Mouse (Mus musculus) adrenal gland, postnatal 14 days (tissue): ENCODE measurements around the gene Arhgef25. TPM values are rescaled to one million over a fixed set of nuclear protein-coding genes. Genes with fewer than 3 reads are reported as not detected.

Experiments
- DNase-seq: peaks from one replicate; pipeline ENCODE4 v3.0.0; 2021; ENCODE audit warnings: mixed read lengths
- total RNA-seq: library from RNA; stranded (reverse); gene quantifications from 2 replicates; pipeline ENCODE4 v1.2.3, GENCODE M21; 2021

The Arhgef25 gene
- total RNA-seq, 1 experiment from 2014 or later: 22.3 TPM

DNA sequence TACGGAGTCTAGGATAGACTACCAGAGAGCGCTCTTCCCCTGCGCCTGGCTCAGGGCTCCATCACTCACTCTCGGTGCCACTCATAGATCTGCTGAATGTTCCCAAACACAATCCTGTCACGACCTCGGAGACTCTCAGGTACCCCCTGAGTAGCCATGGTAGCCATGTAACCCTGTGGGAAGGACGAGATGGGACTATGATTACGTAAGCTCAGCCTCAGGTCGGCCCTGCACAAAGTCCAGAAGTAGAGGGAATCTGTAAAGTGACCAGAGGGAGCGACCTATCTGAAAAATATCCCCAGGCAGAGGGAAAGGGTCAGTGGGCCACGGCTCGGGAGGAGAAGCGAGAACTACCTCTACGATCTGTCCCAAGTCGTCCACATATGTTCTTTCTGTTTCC, 4.4 kb downstream of the Arhgef25 start:
- DNase-seq: no peak

DNA sequence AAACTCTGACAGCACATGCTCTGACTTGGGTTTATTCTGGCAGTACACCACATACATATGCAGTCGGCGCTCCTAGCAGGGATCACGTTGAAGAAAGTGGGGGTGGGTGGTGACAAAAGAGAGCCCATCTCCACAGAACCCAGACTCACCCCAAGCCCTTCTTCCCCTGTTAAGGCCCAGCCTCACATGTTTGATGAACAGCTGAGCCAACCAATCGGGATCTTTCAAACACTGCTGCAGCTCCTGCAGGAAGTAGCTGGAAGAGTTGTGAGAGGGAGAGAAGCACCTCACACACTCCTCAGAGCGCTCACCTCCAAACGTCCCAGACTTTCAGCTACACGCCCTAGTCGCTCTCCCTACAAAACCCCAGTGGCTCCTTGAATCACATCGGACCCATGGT, 4.8 kb downstream of the Arhgef25 start:
- DNase-seq: no peak

DNA sequence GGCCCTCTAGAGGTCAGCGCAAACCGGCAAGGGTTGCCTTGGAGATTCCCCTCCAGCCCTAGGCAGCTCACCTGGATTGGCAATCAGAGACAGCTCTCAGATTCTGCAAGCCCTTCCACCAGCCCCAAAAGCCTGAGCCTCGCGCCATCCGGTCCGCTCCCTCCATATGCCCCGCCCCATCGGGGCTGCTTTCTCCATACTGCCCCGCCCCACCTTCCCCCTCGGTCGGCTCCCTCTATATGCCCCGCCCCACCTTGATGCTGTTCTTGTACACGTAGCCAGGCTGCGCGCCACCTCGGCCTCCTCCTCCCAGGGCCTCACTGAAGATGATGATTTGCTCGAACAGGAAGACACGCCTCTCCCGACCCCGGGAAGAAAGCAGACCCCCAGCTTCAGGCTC, 6.1 kb downstream of the Arhgef25 start:
- no peak for DNase-seq

DNA sequence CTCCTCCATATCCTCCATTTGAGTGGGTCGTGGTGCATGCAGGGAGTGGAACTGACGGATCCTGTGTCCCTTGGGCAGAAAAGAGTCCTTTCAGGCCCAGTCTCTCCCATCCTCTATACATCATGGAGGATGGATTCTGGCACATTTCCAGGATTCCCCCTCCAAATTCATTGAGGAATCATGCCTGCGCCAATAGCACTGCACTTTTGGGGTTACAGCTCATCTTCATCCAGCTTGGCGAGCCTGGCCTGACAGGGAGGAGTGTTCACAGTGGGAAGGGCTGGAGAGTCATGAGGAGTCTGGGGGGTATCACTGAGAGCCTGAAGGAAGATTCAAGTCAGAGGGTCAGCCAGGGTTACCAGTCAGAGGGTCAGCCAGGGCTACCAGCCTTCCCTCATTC, 7.3 kb downstream of the Arhgef25 start:
- DNase-seq: no peak

DNA sequence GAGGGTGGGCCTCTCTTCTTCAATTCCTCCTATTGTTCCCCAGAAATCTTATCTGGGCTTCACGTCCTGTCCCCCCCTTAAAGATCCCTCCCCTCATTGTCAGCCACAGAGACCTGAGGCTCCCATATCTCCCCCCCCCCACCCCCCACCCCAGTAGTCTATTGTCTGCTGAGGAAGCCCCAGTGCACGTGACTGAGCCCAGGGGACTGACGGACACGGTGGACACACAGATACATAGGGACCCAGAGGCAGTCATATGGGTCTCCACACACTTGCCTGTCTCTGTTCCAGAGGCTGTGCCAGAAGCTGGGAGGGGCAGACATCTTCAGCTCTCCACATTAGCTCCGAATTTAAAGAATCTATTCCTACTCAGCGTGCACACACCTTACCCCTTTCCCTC, 8.3 kb downstream of the Arhgef25 start:
- no peak for DNase-seq

DNA sequence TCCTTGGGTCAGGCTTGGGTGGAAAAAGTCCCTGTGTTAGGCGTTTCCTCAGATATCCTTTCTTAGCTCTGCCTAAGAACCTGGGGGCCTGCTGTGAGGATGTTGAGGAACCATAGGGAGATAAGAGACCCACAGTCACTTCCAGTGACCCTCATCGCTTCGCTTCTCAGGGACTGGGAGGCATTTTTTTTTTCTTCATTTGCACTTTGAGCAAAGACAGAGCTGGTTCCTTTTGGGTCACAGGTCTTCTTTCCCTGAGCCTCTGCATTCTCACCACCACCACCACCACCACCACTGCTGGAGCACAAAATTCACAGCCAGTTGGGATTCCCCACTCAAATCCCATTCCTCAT, 9.2 kb downstream of the Arhgef25 start:
- no peak for DNase-seq

DNA sequence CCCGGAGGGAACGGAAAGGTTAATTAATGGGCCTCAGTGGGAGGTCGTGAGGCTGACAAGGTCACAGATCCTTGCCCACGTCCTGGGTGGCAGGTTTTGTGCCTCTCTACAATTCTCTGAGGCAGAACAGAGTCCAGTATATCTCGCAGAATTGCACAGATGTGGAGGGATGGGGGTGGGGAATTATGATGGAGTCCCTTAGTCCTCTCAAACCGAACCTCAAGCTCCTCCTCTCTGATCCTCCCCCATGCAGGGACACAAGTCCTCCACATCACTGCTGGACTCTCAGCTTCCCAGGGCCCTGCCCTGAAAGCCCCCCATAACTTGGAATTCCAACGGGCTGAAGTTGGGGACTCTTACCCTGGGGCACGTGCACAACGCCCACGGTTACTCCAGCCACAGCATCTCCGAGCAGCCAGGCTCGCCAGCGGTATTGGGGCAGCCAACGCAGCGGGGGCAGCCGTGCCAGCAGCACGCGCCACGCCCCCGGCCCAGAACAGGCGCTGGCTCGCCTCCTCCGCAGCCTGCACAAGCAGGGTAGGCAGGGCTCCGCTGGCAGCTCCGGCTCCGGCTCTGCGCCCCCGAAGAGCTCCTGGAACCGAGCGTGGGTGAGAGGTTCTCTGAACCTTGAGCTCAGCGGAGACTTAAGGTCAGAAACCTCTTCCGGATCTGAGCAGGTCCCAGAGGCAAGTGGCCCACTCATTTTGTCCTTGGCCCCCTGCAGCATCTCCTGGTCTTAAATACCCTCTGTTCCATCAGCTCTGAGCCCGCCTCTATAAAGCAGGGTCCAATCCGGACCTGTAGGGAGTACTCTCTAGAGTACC, 9.8 kb downstream of the Arhgef25 start, which contains the start of gene Slc26a10:
Gene Slc26a10 (minus strand): TSS at position 775 of the 824 bp plus-strand sequence.
- DNase-seq: no peak

DNA sequence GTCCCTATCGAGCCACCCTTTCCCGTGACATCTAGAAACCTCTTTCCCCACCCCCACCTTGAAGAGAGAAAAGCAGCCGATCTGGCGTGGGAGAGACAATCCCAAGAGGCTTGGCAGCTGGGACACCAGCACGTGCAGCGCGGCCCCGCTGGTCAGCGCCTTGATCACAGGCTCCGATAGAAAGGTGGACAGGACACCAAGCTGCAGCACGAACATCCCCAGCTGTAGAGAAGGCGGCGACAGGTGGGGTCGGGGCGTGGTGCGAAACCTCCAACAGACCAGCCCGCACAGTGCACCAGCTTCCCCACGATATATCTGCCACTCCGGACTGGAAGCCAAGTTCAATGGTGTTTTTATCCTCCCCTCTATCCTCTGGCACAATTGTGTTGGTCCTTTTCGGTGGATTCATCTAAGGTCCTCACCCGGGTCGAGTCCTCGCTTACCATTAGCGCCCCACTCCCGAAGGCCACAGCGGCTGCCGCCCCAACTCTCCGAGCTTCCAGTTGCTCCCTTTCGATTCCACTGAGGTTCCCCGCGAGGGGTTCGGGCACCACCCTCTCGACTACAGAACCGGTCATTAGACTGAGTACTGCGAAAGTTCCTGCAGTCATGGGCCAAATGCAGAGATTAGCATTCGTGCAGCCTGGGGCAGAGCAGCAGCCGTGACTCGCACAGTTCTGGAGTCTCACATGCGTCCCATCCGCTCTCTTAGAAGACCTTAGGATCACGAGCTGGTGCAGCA, 11.4 kb downstream of the Arhgef25 start:
- DNase-seq: no peak

DNA sequence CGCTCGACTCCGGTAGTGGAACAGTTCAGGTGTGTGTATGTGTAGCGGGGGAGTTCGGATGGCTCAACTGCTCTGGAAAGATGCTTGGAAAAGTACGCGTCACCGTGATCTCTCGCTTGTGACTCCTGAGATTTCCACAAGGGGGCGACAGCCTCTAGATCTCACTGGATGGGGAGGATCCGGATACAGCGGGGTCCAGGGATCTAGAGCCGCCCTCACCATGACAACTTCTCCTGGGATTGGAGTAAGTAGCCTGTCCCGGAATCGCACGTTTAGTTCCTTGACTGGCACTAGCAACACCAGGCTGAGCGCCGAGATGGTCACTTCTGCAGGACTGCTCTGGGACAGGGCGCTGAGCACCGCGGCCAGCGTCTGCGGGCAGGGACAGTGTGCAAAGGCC, 12.2 kb downstream of the Arhgef25 start:
- peak; percentile 85 for DNase-seq

DNA sequence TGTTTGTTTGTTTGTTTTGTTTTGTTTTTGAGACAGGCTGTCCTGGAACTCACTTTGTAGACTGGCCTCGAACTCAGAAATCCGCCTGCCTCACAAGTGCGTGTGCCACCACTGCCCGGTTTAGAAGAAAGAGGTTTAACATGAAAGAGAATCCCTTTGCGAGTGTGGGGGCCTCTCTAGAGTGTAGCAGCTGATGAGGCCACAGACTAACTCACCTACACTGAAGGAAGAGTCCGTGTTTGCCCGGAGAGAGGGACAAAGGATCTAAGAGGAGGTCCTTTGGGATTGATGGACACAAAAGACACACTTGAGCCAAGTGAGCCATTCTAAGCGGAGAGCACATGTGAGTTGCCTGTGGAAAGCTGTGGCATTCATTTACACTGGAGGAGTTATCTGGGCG, 12.6 kb downstream of the Arhgef25 start:
- DNase-seq: no peak

DNA sequence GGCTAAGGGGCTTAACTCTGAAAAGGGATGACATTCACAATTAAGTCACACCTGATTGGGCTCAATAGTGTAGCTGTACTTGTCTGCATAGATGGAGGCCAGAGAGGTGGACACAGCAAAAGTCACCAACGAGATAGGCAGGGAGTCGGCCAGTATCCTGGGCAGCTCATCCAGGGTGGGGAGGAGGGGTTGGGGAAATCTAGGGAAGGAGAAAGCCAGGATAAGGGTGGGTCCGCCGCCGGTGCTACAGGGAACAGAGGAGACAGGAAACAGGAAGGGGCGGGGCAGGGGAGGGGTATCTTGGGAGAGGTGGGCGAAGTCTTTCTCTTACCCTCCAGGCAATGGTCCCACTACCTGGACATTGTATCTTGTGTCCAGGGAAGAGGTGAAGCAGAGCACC, 13.1 kb downstream of the Arhgef25 start:
- no peak for DNase-seq

DNA sequence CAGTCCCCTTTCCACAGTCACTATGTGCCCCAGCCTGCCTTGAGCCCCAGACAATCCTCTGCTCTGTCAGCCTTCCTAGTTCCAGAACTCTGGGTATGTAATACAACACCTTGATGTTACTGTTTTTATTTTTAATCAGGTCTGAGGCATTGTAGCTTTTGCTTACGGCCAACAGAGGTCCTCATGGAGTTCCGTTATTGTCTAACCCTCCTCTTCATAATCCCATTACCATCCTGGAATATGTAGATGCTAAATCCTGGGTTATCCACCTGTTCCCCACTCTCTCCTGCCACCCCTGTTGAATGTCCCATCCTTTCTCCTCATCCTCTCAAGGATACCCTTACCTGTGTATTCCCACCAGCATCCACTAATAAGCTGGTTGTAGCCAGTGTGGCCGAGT, 13.7 kb downstream of the Arhgef25 start:
- DNase-seq: no peak

DNA sequence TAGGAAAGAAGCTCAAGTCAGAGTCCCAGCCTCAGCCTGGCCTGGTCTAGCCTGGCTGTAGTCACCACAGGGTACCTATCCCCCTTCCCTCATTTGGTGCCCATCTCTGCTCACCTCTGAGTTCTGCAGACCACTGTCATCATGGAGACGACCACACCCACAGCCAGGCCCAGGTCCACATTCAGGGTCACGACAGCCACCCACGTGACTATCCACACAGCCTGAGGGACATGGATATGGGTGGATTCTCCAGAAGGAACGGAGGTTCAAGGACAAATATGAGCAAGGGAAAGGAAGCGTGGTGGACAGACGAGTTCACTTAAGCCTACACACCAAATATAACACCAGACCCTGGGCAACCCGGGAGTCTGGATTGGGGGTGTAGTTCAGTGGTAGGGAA, 15.7 kb downstream of the Arhgef25 start:
- DNase-seq: no peak

DNA sequence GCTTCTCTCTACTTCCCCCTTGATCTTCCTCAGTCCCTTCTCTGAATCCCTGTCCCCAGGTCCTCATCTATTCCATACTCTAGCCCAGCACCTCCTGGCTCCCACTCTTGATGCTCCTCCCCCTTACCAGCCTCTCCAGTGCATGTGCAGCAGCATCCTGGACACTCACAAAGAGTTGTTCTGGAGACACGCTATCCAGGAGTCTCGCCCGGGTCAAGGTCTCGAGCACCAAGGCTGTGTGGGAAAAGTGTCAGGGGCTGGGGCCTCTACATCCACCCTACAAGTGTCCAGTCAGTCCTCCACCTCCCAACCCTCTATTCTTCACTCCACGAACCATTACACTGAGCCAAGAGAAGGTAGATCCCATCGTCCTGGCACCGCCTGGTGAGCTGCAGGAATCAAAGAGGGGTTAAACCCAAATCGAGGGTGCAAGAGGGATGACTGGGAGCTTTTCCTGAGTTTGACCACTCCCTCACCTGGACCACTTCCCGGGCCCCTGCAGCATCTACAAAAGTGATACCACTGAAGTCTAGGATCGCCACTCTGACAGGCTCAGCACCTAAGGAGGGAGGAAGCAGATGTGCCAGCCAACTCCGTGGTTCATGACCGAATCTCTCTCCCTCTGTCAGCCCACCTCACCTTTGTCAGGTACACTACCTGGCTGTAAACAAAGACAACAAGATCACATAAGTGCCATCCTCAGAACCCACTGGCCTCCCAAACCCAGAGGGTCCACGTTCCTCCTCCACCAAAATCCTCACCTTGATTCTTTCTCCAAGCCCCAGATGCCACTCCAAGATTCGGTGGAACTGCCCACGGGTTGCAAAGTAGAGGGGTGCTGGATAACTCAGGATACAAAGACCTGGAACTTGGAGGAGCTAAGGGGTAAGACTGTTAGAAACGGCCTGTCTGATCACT, 16.5 kb downstream of the Arhgef25 start:
- DNase-seq: no peak

DNA sequence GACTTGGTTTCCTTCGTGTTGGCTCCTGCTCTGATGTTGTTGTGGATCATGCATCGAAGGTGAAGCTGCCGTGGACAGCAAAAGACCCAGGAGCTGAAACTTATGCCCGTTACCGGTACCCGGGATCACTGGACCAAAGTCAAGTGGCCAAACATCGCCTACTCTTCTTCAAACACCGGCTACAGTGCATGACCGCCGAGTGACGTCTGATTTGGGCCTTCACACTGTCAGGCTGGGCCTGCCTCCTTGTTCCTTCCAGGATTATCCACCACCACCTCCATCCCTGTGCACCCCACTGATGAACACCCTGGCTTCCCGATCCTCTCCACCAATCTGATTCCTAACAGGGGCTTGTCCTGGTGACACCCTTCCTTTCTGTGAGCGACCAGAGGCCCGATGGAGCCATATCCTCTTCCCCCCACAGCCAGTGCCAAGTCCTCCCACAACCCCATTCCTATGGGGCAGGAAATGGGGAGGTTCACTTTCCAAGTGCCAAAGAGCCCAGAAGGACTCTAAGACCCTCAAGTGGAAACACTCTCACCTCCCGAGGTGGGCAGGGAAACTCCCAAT, 18.2 kb downstream of the Arhgef25 start:
- no peak for DNase-seq

DNA sequence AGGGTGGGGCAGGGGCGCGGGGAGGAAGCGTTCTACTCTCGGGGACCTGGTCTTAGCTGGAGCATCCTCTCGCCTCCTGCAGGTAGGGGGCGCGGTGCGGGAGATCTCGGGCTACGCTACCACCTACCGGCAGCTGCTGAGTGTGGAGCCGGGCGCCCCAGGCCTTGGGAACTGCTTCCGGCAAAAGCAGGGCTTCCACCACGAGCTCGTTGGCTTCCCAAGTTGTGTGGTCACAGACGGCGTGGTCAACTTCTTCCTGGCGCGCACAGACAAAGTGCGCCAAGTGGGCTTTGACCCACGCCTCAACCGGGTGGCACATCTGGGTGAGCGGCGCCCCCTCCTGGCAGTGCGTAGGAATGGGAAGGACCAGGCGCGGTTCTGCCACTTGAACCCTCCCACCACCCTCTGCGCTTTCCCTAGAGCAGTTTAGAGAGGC, 19.0 kb downstream of the Arhgef25 start:
- peak; percentile 88 for DNase-seq

DNA sequence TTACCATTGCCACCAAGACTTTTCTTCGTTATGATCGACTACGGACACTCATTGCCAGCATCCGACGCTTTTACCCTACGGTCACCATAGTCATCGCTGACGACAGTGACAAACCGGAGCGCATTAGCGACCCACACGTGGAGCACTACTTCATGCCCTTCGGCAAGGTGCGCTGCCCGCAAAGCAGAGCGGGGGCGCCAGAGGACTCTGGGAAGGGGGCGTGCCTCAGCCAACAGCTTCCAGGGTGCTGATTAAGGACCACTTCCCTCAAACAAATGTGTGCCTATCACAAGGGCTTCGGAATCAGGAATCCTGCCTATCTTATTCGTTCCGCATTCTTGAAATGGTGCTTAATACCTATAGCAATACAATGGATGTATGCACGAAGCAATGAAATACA, 19.9 kb downstream of the Arhgef25 start:
- peak; percentile 53 for DNase-seq

DNA sequence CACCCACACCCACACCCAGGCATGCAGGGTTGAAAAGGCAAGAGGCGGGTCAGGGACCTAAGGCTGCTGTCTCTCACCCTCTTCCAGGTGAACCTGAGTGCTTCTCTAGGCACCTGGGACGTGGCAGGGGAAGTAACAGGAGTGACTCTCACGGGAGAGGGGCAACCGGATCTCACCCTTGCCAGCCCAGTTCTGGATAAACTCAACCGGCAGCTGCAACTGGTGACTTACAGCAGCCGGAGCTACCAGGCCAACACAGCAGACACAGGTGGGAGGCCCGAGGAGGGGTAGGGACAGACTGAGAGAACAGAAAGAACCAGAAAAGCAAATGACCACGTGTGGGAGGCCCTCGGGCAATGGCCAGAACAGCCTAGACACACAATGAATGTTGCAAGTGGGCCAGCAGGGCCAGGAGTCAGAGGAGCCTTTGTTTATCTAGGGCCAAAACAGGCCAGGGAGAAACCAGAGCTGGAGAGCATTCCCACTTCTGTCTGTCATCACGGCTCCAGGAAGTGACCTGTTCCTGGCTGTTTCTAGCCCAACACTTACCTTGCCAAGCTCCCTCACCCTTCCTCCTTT, 22.2 kb downstream of the Arhgef25 start:
- peak; percentile 39 for DNase-seq

DNA sequence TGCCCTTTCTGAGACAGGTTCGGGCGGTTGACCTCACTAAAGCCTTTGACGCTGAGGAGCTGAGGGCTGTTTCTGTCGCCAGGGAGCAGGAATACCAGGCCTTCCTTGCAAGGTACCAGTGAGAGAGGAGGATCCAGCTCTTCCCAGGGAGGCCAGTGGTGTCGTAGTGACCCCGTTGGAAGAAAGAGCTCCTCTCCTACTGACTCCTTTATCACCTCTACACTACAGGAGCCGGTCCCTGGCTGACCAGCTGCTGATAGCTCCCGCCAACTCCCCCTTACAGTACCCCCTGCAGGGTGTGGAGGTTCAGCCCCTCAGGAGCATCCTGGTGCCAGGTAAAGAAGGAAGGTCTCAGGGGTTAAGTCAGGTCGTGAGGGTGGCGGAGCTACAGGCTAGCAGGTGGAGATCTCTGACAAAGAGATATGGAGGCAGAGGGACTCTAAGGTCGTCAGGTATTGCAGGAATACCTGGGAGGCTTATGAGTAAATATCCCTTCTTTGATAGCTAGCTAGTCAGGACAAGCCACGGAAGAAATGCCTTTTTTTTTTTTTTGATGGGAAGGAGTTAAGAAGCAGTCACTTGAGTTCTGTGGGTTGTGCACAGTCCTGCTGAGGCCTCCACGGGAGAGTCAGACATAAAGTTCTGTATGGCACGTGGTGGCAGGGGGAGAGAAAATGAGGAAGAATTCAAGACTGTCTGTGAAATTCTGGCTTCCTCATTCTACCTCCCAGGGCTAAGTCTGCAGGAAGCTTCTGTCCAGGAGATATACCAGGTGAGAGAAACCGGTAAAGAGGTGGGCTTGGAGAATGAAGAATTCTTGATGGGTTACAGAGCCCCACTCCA, 22.9 kb downstream of the Arhgef25 start:
- no peak for DNase-seq

DNA sequence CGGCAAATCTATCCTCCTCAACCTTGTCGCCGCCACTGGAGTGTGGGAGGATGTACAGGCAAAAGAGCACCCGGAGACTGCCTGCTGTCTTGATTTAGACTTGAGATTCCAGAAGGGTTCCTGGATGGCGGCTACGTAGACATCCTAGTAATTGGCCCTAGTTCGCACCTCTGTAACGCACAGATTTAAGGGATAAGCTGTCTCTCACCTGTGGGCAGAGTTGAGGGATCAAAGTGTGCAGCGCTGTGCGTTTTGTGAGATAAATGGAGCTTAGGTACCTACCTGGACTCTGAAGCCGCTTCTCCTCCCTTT, 23.5 kb downstream of the Arhgef25 start:
- DNase-seq: no peak
